Mouse (Mus musculus): ENCODE data around the gene Six5.
A peak's percentile ranks its signal among the peaks of the same experiment; 100 is the strongest.

The Six5 gene

GRCm38 (mm10) chr7:19096421-19096976 lies 2.1 kb downstream of the Six5 start:
- DNase-seq (ENCODE audit: low spot score in 2 of 2): no peak

DNA sequence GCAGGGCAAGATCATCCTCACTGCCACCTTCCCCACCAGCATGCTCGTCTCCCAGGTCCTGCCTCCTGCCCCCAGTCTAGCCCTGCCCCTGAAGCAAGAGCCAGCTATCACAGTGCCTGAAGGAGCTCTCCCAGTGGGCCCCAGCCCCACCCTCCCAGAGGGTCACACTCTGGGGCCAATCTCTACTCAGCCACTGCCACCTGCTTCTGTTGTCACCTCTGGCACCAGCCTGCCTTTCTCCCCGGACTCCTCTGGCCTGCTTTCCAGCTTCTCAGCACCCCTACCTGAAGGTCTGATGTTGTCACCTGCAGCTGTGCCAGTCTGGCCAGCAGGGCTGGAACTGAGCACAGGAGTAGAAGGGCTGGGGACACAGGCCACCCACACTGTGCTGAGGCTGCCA lies 2.8 kb downstream of the Six5 start:
- no peak for DNase-seq (ENCODE audit: low spot score in 2 of 2)

GRCm38 (mm10) chr7:19097863-19098262 lies 3.5 kb downstream of the Six5 start:
- DNase-seq (ENCODE audit: low spot score in 2 of 2): no peak

DNA sequence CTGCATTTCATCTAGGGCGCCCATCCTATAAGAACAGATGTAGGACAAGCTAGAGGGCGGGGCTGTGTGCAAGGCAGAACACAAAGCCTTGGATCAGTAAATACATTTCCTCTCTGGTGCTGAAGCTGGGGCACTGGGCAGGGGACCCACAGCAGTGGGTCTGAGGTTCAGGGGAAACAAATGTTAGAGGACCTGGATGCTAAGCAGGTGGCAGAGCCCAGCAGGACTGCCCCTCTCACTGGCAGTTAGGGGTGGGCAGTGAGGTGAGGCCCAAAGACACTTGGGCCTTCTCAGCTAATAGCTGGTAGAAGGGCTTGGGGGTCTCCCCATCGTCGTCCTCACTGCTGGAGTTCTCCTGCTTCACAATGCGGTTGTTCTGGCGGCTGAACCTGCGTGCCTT lies 4.4 kb downstream of the Six5 start:
- DNase-seq (ENCODE audit: low spot score in 2 of 2): no peak

DNA sequence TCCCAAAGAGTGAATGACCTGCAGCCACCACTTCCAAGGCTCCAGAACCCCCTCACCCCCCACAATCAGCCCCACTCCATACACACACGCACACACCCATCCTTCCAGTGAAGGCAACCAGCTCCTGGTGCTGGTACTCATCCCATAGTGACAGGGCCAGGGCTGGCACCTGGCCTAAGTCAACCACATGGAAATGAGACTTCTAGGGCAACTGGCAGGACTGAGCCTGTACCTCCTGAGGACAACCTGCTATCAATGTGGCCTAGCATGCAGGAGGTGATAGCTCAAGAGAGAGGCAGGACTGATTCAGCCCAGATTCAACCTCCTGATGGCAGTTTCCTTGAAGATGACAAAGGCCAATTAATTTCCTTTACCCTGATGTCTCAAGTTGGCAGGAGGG lies 5.9 kb downstream of the Six5 start:
- DNase-seq (ENCODE audit: low spot score in 2 of 2): no peak

GRCm38 (mm10) chr7:19103741-19104140 lies 9.3 kb downstream of the Six5 start:
- no peak for DNase-seq (ENCODE audit: low spot score in 2 of 2)

- DNase-seq (ENCODE audit: low spot score in 2 of 2): no peak
These were observed 10.1 kb downstream of the Six5 start for GRCm38 (mm10) chr7:19104486-19104885.

DNA sequence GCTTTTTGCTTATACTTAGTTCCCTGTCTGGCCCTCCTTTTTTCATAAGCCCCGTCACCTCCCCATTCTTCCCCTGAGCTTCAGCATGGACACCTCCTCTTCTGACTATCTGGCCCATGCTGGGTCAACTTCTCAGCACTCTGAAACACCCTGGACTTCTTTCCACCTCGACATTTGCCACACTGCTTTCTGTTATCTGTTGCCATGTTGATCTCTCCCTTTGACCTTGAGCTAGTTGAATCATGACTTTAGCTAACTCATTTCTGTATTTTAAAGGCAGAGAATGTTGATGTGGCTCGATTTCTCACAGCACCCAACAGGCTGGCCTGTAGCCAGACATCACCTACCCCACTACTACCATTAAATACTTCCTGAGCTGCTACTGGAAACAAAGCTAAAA lies 13.0 kb downstream of the Six5 start:
- DNase-seq (ENCODE audit: low spot score in 2 of 2): no peak

DNA sequence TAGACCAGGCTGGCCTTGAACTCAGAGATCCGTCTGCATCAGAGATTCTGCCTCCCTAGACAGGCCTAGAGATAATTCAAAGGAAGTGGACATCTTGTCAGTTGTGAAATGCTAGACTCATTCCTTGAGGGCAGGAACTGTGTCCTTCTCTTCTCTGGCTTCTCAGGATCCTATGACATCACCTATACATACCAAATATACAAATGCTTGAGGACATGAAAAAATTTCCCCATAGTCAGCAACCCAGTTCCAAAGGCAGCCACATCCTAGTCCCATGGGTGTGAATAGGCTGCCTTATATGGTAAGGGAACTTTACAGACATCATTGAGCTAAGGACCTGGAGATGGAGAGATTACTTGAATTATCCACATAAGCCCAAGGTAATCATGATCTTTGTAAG lies 15.2 kb downstream of the Six5 start:
- no peak for DNase-seq (ENCODE audit: low spot score in 2 of 2)

DNA sequence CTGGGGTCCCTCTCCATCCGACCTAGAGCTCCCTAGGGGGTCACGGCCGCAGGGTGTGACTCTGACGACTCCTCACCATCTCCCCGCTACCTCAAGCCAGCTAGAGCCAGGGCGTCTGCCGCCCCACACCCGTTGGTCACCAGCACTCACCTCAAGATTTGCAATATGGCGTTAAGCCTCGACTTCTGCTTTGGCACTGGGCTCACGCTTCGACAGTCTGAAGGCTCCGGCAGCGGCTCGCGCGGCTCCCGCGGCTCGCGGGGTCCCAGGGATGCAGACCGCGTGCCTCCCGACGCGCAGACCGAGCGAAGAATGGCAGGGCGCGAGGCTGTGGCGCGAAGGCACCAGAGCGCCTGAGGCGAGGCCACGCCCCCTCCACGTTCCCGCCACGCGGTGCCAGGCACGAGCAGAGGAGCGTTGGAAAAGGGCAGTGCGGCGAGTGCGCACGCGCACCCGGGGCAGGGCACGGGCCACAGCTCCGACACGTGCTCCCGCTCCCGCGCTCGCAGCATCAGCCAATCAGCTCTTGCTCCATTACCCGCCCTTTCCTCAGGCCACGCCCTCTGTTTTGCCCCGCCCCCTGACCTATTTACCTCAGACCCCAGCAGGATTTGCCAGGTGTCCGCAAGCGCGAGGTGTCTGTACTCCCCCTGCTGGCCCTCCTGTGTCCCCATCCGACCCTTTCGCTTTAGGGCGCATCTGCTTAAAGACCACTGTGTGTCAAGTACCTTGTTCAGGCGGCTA lies 23.8 kb downstream of the Six5 start, which contains the start of gene Gm4969:
TSS of gene Gm4969 (minus strand) at position 341 of the 744 bp plus-strand sequence.
- peak; percentile 87 to 88 for DNase-seq (ENCODE audit: low spot score in 2 of 2)

DNA sequence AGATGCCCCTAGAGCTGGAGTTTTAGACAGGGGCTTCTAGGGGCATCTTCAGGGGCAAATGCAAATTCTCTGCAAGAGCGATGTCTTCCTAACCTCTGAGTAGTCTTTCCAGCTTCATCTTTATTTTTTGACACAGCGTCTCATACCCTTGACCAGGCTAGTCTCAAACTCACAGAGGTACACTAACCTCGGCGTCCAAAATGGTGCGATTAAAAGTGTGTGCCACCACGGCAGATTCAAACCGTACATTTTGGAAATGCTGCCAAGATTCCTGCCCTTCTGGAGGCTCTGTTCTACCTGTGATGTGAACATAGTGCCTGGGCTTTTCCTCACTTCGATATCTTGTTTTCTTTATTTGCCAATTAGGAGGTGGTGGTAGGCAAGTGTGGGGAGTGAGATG lies 24.7 kb downstream of the Six5 start:
- peak in 1 of 2 experiments; percentile 55 for DNase-seq (ENCODE audit: low spot score in 2 of 2)

- DNase-seq (ENCODE audit: low spot score in 2 of 2): peak; percentile 95 to 97
These were observed 25.4 kb downstream of the Six5 start, which contains the start of gene Fbxo46 for GRCm38 (mm10) chr7:19119631-19120429. Gene Fbxo46 (plus strand): TSS chr7:19119859.

GRCm38 (mm10) chr7:19121686-19122085 lies 27.3 kb downstream of the Six5 start:
- no peak for DNase-seq (ENCODE audit: low spot score in 2 of 2)

DNA sequence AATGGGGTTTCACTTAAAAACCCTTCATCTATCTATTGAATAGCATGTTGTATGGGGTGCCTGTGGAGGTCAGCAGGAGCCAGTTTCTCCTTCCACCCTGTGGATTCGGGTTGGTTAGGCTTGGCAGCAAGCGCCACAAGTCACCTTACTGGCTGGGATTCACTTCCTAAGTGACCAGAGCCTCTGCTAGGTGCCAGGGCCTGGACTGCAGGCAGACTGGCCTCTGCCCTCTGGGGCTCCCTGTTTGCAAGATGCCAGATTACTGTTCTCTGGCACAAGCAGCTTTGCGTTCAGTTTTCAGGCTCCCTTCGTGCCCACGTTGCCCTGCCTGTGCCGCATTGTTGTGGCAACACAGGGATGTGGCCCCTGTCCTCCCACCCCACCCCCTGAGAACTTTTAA lies 30.3 kb downstream of the Six5 start:
- DNase-seq (ENCODE audit: low spot score in 2 of 2): no peak

- no peak for DNase-seq (ENCODE audit: low spot score in 2 of 2)
These were observed 33.4 kb downstream of the Six5 start for GRCm38 (mm10) chr7:19127744-19128143.

- no peak for DNase-seq (ENCODE audit: low spot score in 2 of 2)
These were observed 35.0 kb downstream of the Six5 start for GRCm38 (mm10) chr7:19129396-19129795.

DNA sequence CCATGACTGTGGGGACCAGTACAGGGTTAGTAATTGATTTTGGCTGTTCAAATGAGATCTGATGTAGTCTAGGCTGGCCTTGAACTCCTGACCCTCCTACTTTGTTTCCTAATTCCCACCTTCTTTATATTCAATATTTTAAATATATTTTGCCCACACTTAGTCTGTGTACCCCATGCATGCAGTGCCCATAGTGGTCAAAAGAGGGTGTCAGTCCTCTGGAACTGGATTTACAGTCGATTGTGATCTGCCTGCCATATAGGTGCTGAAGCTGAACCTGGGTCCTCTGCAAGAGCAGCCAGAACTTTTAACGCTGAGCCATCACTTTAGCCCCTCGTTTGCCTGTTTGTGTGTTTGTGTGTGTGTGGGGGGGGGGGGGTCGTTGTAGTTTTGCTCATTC lies 36.3 kb downstream of the Six5 start:
- DNase-seq (ENCODE audit: low spot score in 2 of 2): no peak

- DNase-seq (ENCODE audit: low spot score in 2 of 2): peak; percentile 98 to 99
These were observed 37.0 kb downstream of the Six5 start for GRCm38 (mm10) chr7:19131324-19131848.

DNA sequence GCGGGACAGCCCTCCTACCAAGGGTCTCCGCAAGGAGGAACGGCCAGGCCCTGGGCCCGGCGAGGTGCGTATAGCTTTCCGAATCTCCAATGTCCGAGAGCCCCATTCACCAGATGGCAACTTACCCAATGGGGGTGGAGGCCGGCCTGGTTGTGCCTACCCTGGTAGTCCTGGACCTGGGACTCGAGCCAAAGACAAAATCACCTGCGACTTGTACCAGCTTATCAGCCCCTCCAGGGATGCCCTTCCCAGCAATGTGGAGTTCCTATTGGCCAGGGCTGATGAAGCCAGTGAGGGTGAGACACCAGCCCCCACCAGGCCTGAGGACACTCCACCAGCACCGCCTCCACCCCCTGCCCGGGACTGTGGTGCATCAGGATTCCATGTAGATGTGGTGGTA lies 41.8 kb downstream of the Six5 start:
- peak in 1 of 2 experiments; percentile 44 for DNase-seq (ENCODE audit: low spot score in 2 of 2)

GRCm38 (mm10) chr7:19136673-19137334 lies 42.4 kb downstream of the Six5 start:
- peak; percentile 42 to 59 for DNase-seq (ENCODE audit: low spot score in 2 of 2)

DNA sequence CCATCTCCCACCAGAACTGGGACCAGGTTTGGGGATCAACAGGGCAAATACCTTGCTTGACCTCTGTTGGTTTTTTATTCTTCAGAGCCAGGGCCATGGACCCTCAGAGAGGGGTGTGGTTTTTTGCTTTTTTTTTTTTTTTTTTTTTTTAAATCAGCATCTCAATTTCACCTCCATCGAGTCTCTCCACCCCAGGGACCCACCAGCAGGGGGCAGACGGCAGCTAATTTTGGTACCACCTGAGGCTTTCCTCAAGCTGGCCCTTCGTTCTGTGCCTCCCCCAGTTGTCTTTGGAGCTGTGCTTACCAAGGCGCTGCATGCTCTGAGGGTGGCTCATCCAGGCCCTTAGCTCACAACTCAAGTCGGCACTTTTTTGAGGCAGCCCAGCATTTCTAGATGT lies 43.0 kb downstream of the Six5 start:
- DNase-seq (ENCODE audit: low spot score in 2 of 2): peak; percentile 61 to 74

DNA sequence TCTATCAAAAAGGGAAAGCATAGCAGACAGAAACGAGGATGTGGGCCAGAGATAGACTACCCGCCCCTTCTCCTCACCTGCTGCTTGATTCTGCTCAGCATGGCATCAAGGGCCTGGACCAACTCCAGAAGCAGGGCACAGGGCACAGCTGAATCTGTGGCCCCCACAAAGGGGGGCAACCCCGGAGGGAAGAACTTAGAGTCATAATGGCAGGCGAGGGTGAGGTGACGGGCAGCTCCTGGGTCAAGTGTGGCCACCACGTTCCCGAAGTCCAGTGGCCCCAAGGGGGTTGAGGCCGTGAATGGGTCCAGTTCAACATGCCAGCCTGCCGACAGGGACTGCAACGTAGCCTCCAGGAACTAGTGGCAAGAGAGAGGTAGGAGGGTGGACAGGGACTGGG lies 52.4 kb downstream of the Six5 start:
- DNase-seq (ENCODE audit: low spot score in 2 of 2): no peak

Measured in right cerebral cortex, postnatal 10 days (tissue).